Mouse (Mus musculus) gastrocnemius, postnatal 36 days (tissue): ENCODE results near the gene Maats1. TPM values are rescaled to one million over a fixed set of nuclear protein-coding genes. Genes with fewer than 3 reads are reported as not detected.
"Not testable (repeated sequence)": the region's sequence is repeated elsewhere in the genome, so short reads cannot be mapped to it uniquely, and the experiment has no call there.

Experiments
- DNase-seq, 2 experiments: peaks; one replicate each; pipeline ENCODE4 v3.0.0; 2022
- intact Hi-C: fragments of 180-260 bp; cut with DNase I; formaldehyde crosslinking; loops from one replicate; pipeline ENCODE4 v1.15.1; 2025
- total RNA-seq, 2 experiments: library from RNA; stranded (reverse); gene quantifications; 2 replicates each; pipeline ENCODE4 v1.2.3; 2021

The Maats1 gene
- total RNA-seq, 2 experiments from 2014 or later: not detected

- intact Hi-C loops: no loop called here
- no peak for DNase-seq
Measured at GRCm38 (mm10) chr16:38350361-38350855, 8.5 kb upstream of the Maats1 start.

- no peak for DNase-seq
- intact Hi-C loops: no loop called here
Measured at GRCm38 (mm10) chr16:38349881-38350280, 7.9 kb upstream of the Maats1 start.

- DNase-seq: no peak
- intact Hi-C loops: no loop called here
Measured at GRCm38 (mm10) chr16:38348217-38348761, 6.3 kb upstream of the Maats1 start.

- intact Hi-C loops: no loop called here
- no peak for DNase-seq
Measured at GRCm38 (mm10) chr16:38347588-38347987, 5.6 kb upstream of the Maats1 start.

- intact Hi-C loops: no loop called here
- peak; percentile 90 to 91 for DNase-seq
Measured at GRCm38 (mm10) chr16:38346529-38347325, 4.8 kb upstream of the Maats1 start, which contains the start of the genes Cox17 and Gm21987. TSS of gene Cox17 (plus strand) at chr16:38346991. TSS of gene Gm21987 (plus strand) at chr16:38347040.

- no peak for DNase-seq
- intact Hi-C loops: loop anchor here (2.0 kb wide), 2 partner anchors 138 to 162 kb away; no protein-coding TSS in a partner anchor
Measured at GRCm38 (mm10) chr16:38344941-38345725, 3.2 kb upstream of the Maats1 start.

GRCm38 (mm10) chr16:38338077-38338476, 3.9 kb downstream of the Maats1 start:
- intact Hi-C loops, DNase-seq: not testable (repeated sequence)

- no peak for DNase-seq
- intact Hi-C loops: no loop called here
Measured at GRCm38 (mm10) chr16:38334431-38334830, 7.5 kb downstream of the Maats1 start.

- intact Hi-C loops: no loop called here
Measured at GRCm38 (mm10) chr16:38329340-38329739, 12.6 kb downstream of the Maats1 start.

GRCm38 (mm10) chr16:38326778-38327397, 15.1 kb downstream of the Maats1 start:
- intact Hi-C loops: no loop called here

More at GRCm38 (mm10) chr16:38329340-38329739, 12.6 kb downstream of the Maats1 start:
- DNase-seq: no peak

GRCm38 (mm10) chr16:38324311-38324710, 17.6 kb downstream of the Maats1 start:
- DNase-seq: no peak
- intact Hi-C loops: no loop called here

More at GRCm38 (mm10) chr16:38326778-38327397, 15.1 kb downstream of the Maats1 start:
- no peak for DNase-seq

GRCm38 (mm10) chr16:38321452-38321935, 20.4 kb downstream of the Maats1 start:
- intact Hi-C loops: no loop called here
- DNase-seq: no peak

- DNase-seq: no peak
- intact Hi-C loops: no loop called here
Measured at GRCm38 (mm10) chr16:38319087-38319486, 22.9 kb downstream of the Maats1 start.

GRCm38 (mm10) chr16:38318492-38318891, 23.5 kb downstream of the Maats1 start:
- no peak for DNase-seq
- intact Hi-C loops: no loop called here

- DNase-seq: no peak
- intact Hi-C loops: no loop called here
Measured at GRCm38 (mm10) chr16:38308195-38308594, 33.7 kb downstream of the Maats1 start.

GRCm38 (mm10) chr16:38307651-38308050, 34.3 kb downstream of the Maats1 start:
- no peak for DNase-seq
- intact Hi-C loops: no loop called here

- intact Hi-C loops: no loop called here
- no peak for DNase-seq
Measured at GRCm38 (mm10) chr16:38307221-38307605, 34.7 kb downstream of the Maats1 start.

GRCm38 (mm10) chr16:38306571-38307220, 35.2 kb downstream of the Maats1 start:
- intact Hi-C loops: no loop called here
- DNase-seq: no peak

- peak in 1 of 2 experiments; percentile 16 for DNase-seq
- intact Hi-C loops: no loop called here
Measured at GRCm38 (mm10) chr16:38304460-38305194, 37.3 kb downstream of the Maats1 start.
